Mouse (Mus musculus): ENCODE measurements around the gene Mtrf1. TPM values are rescaled to one million over a fixed set of nuclear protein-coding genes. Genes with fewer than 3 reads are reported as not detected.
"Not testable (repeated sequence)": the region's sequence is repeated elsewhere in the genome, so short reads cannot be mapped to it uniquely, and the experiment has no call there.

Gene Mtrf1
- polyA plus RNA-seq, 1 experiment from 2014 or later, result 12.1 TPM

GRCm38 (mm10) chr14:79441441-79441840, 43.9 kb downstream of the Mtrf1 start:
- no peak for ATAC-seq (ENCODE audit: low read depth)
- Histone ChIP-seq H3K9ac (ENCODE audit: low read length) (no peak overlapping the region), H3K9me3 (ENCODE audit: control insufficient read depth, low read length) (no peaks in the 10 kb centered on the region; the same call in 1 of the 2 replicates), H3K4me2 (ENCODE audit: low read depth, low read length) (no peak overlapping the region), H3K4me1 (replicated peaks; ENCODE audit: control insufficient read depth, insufficient read depth, low read length) (no peaks in the 10 kb centered on the region), H3K27me3 (ENCODE audit: control insufficient read depth, insufficient read depth, low read depth, low read length) (no peaks in the 10 kb centered on the region), H3K36me3 (ENCODE audit: control insufficient read depth, insufficient read depth, low read length) (no peaks in the 10 kb centered on the region), H3K4me3 (ENCODE audit: low read length) (no peak overlapping the region), H3K27ac (ENCODE audit: low read length) (no peak overlapping the region)
- 60% methylated on average over 5 of the region's 5 CpGs for WGBS

DNA sequence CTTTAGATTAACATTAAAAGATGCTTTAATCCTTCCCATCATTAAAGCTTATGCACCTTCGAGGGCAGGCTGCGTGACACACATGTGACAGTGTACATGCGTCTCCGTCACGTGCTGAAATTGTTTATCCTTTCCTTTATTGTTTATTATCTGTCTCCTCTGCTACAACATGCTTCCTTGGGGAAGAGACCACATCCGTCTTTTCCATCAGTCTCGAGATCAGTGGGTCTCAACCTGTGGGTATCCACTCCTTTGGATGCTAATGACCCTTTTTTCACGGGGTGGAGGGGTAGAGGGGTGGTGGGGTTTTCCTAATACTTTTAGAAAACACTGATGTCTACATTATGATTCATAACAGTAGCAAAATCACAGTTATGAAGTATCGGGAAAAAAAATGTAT, 47.0 kb downstream of the Mtrf1 start:
- 73% methylated on average over 9 of the region's 9 CpGs for WGBS

GRCm38 (mm10) chr14:79445055-79445620, 47.6 kb downstream of the Mtrf1 start:
- Histone ChIP-seq H3K27ac (ENCODE audit: low read length) (no peak overlapping the region), H3K9ac (ENCODE audit: low read length) (no peak overlapping the region), H3K4me2 (ENCODE audit: low read depth, low read length) (no peak overlapping the region), H3K36me3 (ENCODE audit: control insufficient read depth, insufficient read depth, low read length) (no peaks in the 10 kb centered on the region), H3K4me3 (ENCODE audit: low read length) (no peak overlapping the region), H3K27me3 (ENCODE audit: control insufficient read depth, insufficient read depth, low read depth, low read length) (no peaks in the 10 kb centered on the region), H3K9me3 (ENCODE audit: control insufficient read depth, low read length) (no peaks in the 10 kb centered on the region), H3K4me1 (replicated peaks; ENCODE audit: control insufficient read depth, insufficient read depth, low read length) (no peaks in the 10 kb centered on the region)
- 65% methylated on average over 16 of the region's 16 CpGs for WGBS
- ATAC-seq (ENCODE audit: low read depth), result no peak

More for the DNA sequence above, 47.0 kb downstream of the Mtrf1 start:
- no peaks in the 10 kb centered on the region for H3K36me3 ChIP-seq (ENCODE audit: control insufficient read depth, insufficient read depth, low read length)
- no peak for ATAC-seq (ENCODE audit: low read depth)
- H3K27ac ChIP-seq (ENCODE audit: low read length), result no peak overlapping the region
- no peaks in the 10 kb centered on the region for H3K4me1 ChIP-seq (replicated peaks; ENCODE audit: control insufficient read depth, insufficient read depth, low read length)
- H3K4me2 ChIP-seq (ENCODE audit: low read depth, low read length), result no peak overlapping the region
- no peak overlapping the region for H3K9ac ChIP-seq (ENCODE audit: low read length)
- H3K9me3 ChIP-seq (ENCODE audit: control insufficient read depth, low read length), result no peaks in the 10 kb centered on the region; the same call in 1 of the 2 replicates
- H3K27me3 ChIP-seq (ENCODE audit: control insufficient read depth, insufficient read depth, low read depth, low read length), result no peaks in the 10 kb centered on the region
- no peak overlapping the region for H3K4me3 ChIP-seq (ENCODE audit: low read length)

- WGBS, result 14% methylated on average over 34 of the region's 89 CpGs
These were observed 54.4 kb downstream of the Mtrf1 start, which contains the start of gene Kbtbd6 for GRCm38 (mm10) chr14:79451681-79452590. Gene Kbtbd6 (plus strand): TSS chr14:79451835.

GRCm38 (mm10) chr14:79452591-79452934, 55.0 kb downstream of the Mtrf1 start:
- H3K36me3 ChIP-seq (ENCODE audit: control insufficient read depth, insufficient read depth, low read length); H3K27me3 ChIP-seq (ENCODE audit: control insufficient read depth, insufficient read depth, low read depth, low read length); H3K9ac ChIP-seq (ENCODE audit: low read length); H3K27ac ChIP-seq (ENCODE audit: low read length); H3K4me2 ChIP-seq (ENCODE audit: low read depth, low read length); ATAC-seq (ENCODE audit: low read depth); H3K4me1 ChIP-seq (replicated peaks; ENCODE audit: control insufficient read depth, insufficient read depth, low read length); H3K4me3 ChIP-seq (ENCODE audit: low read length); H3K9me3 ChIP-seq (ENCODE audit: control insufficient read depth, low read length): not testable (repeated sequence)
- 98% methylated on average over 5 of the region's 10 CpGs for WGBS

More at GRCm38 (mm10) chr14:79451681-79452590, 54.4 kb downstream of the Mtrf1 start, which contains the start of gene Kbtbd6:
- not testable (repeated sequence) for H3K27me3 ChIP-seq (ENCODE audit: control insufficient read depth, insufficient read depth, low read depth, low read length); H3K36me3 ChIP-seq (ENCODE audit: control insufficient read depth, insufficient read depth, low read length); H3K9me3 ChIP-seq (ENCODE audit: control insufficient read depth, low read length); H3K4me1 ChIP-seq (replicated peaks; ENCODE audit: control insufficient read depth, insufficient read depth, low read length)
- Histone ChIP-seq H3K9ac (ENCODE audit: low read length) (peak within 1 kb of the TSS; percentile 73), H3K27ac (ENCODE audit: low read length) (peak within 1 kb of the TSS; percentile 68), H3K4me2 (ENCODE audit: low read depth, low read length) (peak within 1 kb of the TSS; percentile 72), H3K4me3 (ENCODE audit: low read length) (peak within 1 kb of the TSS; percentile 70)
- ATAC-seq (ENCODE audit: low read depth), result peak; percentile 94

DNA sequence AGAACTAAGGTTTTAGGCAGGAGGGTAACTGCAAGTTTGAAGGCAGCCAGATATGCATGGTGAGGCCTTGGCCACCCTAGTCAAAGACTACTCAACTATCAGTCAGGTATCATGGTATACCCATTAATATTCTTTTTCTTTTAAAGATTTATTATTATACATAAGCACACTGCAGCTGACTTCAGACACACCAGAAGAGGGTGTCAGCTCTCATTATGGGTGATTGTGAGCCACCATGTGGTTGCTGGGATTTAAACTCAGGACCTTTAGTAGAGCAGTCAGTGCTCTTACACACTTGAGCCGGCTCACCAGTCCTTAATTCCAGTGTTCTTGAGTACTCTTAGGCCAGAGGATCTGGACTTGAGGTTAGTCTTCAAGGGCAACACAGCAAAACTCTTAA, 62.8 kb downstream of the Mtrf1 start:
- Histone ChIP-seq H3K9ac (ENCODE audit: low read length) (no peak overlapping the region), H3K9me3 (ENCODE audit: control insufficient read depth, low read length) (no peaks in the 10 kb centered on the region), H3K4me2 (ENCODE audit: low read depth, low read length) (no peak overlapping the region), H3K4me1 (replicated peaks; ENCODE audit: control insufficient read depth, insufficient read depth, low read length) (no peaks in the 10 kb centered on the region), H3K4me3 (ENCODE audit: low read length) (no peak overlapping the region), H3K36me3 (ENCODE audit: control insufficient read depth, insufficient read depth, low read length) (peaks cover 28% of the 10 kb centered on the region), H3K27me3 (ENCODE audit: control insufficient read depth, insufficient read depth, low read depth, low read length) (no peaks in the 10 kb centered on the region), H3K27ac (ENCODE audit: low read length) (no peak overlapping the region)
- ATAC-seq (ENCODE audit: low read depth), result no peak
- 88% methylated on average over 1 of the region's 1 CpGs for WGBS

DNA sequence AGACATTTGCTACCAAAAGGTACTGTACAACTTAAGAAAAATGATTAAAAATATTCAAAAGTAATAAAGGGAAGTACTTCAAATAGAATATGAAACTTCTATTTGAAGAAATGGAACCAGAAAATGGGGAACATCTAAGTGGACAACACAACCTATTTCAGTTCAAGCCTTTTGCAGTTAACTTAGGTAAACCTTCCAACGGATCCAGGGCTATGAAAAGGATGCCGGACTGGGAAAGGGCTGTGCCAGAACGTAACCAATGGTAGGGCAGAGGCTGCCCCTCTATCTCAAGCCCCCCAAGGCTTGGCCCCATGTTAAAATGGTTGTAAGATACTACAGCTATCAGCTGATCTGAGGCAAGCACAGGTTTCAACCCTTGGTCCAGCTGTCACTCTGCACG, 63.4 kb downstream of the Mtrf1 start:
- ATAC-seq (ENCODE audit: low read depth), result no peak
- WGBS, result 91% methylated on average over 4 of the region's 4 CpGs
- no peaks in the 10 kb centered on the region for H3K9me3 ChIP-seq (ENCODE audit: control insufficient read depth, low read length)
- peaks cover 34% of the 10 kb centered on the region for H3K36me3 ChIP-seq (ENCODE audit: control insufficient read depth, insufficient read depth, low read length)
- H3K4me1 ChIP-seq (replicated peaks; ENCODE audit: control insufficient read depth, insufficient read depth, low read length), result no peaks in the 10 kb centered on the region
- no peak overlapping the region for H3K9ac ChIP-seq (ENCODE audit: low read length)
- H3K27ac ChIP-seq (ENCODE audit: low read length), result no peak overlapping the region
- H3K4me3 ChIP-seq (ENCODE audit: low read length), result no peak overlapping the region
- no peak overlapping the region for H3K4me2 ChIP-seq (ENCODE audit: low read depth, low read length)
- no peaks in the 10 kb centered on the region for H3K27me3 ChIP-seq (ENCODE audit: control insufficient read depth, insufficient read depth, low read depth, low read length)

DNA sequence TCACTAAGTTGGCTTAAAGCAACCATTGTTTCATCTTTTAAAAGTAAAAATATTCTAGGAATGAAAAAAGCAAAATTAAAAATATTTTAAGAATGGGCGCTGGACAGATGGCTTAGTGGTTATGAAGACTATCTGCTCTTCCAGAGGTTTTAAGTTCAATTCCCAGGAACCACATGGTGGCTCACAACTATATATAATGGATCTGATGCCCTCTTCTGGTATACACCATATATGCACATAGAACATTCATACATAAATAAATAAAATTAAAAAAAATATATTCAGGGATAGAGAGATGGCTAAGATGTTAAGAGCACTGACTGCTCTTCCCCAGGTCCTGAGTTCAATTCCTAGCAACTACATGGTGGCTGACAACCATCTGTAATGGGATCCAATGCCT, 68.1 kb downstream of the Mtrf1 start:
- Histone ChIP-seq H3K27ac (ENCODE audit: low read length) (no peak overlapping the region), H3K4me2 (ENCODE audit: low read depth, low read length) (no peak overlapping the region), H3K4me1 (replicated peaks; ENCODE audit: control insufficient read depth, insufficient read depth, low read length) (no peaks in the 10 kb centered on the region), H3K9me3 (ENCODE audit: control insufficient read depth, low read length) (no peaks in the 10 kb centered on the region), H3K9ac (ENCODE audit: low read length) (no peak overlapping the region), H3K27me3 (ENCODE audit: control insufficient read depth, insufficient read depth, low read depth, low read length) (no peaks in the 10 kb centered on the region), H3K36me3 (ENCODE audit: control insufficient read depth, insufficient read depth, low read length) (peaks cover 59% of the 10 kb centered on the region), H3K4me3 (ENCODE audit: low read length) (no peak overlapping the region)
- ATAC-seq (ENCODE audit: low read depth), result no peak
- 95% methylated on average over 1 of the region's 1 CpGs for WGBS

DNA sequence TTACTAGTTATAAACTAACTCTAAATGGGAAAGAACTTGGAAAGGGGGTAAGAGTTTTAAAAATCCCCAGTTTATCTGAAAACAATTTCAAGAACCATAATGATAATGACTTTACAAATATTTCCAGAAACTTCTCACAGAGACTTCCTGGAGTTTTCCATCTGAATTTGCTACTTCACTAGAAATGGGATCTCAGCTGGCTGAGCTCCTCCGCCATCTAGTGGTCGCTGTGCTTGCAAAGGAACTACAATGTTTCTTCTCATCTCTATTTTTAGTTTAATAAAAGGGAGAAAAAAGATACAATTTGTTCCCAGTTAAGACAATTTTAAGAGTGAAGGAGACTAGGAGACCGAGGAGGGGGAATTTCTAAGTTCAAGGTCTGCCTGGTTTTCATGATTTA, 70.0 kb downstream of the Mtrf1 start:
- Histone ChIP-seq H3K9ac (ENCODE audit: low read length) (no peak overlapping the region), H3K36me3 (ENCODE audit: control insufficient read depth, insufficient read depth, low read length) (peaks cover 55% of the 10 kb centered on the region), H3K9me3 (ENCODE audit: control insufficient read depth, low read length) (no peaks in the 10 kb centered on the region), H3K27me3 (ENCODE audit: control insufficient read depth, insufficient read depth, low read depth, low read length) (no peaks in the 10 kb centered on the region), H3K27ac (ENCODE audit: low read length) (no peak overlapping the region), H3K4me2 (ENCODE audit: low read depth, low read length) (no peak overlapping the region), H3K4me3 (ENCODE audit: low read length) (no peak overlapping the region), H3K4me1 (replicated peaks; ENCODE audit: control insufficient read depth, insufficient read depth, low read length) (no peaks in the 10 kb centered on the region)
- ATAC-seq (ENCODE audit: low read depth), result no peak
- WGBS, result 20% methylated on average over 3 of the region's 3 CpGs

Measured in lung, embryonic 16.5 days (tissue).